Mouse (Mus musculus) stomach, postnatal 0 days (tissue): ENCODE measurements around the gene Filip1.

Source experiments
- CTCF ChIP-seq: IDR thresholded peaks from 2 replicates; pipeline ENCODE4 v1.5.1; 2016; ENCODE audit warnings: antibody characterized with exemption, low read depth, mild to moderate bottlenecking, moderate library complexity
- EP300 ChIP-seq: optimal IDR thresholded peaks from 2 replicates; pipeline ENCODE3; 2016; ENCODE audit warnings: antibody characterized with exemption

- TF ChIP-seq CTCF (no peak), EP300 (no peak)
Measured at GRCm38 (mm10) chr9:79961630-79962285, 50.9 kb downstream of the Filip1 start.
